Mouse (Mus musculus) hindbrain, embryonic 16.5 days (tissue): Measurements from ENCODE around the gene Tubb3. TPM values are rescaled to one million over a fixed set of nuclear protein-coding genes. Genes with fewer than 3 reads are reported as not detected.
"Not testable (repeated sequence)": the region's sequence is repeated elsewhere in the genome, so short reads cannot be mapped to it uniquely, and the experiment has no call there.

Experiments used
- ATAC-seq: fragments of 200-750 bp; cut with Nextera tagmentation; 2 replicates; pipeline ENCODE4 v1.8.0; 2017; ENCODE audit warnings: moderate TSS enrichment, moderate library complexity
- H3K27ac ChIP-seq: fragments of 300-500 bp; sonication (generic); 2 replicates; pipeline ENCODE4 v1.5.1; 2014; ENCODE audit warnings: low read depth, mild to moderate bottlenecking, control low read depth, low read length, moderate library complexity
- H3K27me3 ChIP-seq: fragments of 300-500 bp; sonication (generic); replicated peaks from 2 replicates; pipeline ENCODE4 v1.6.1; 2014; ENCODE audit warnings: low read length; ENCODE audit not compliant: control insufficient read depth, insufficient read depth
- H3K36me3 ChIP-seq: fragments of 300-500 bp; sonication (generic); 2 replicates; pipeline ENCODE4 v1.6.1; 2014; ENCODE audit warnings: mild to moderate bottlenecking, low read length, moderate library complexity, mixed read lengths; ENCODE audit not compliant: control insufficient read depth, insufficient read depth
- H3K4me1 ChIP-seq: fragments of 300-500 bp; sonication (generic); 2 replicates; pipeline ENCODE4 v1.6.1; 2014; ENCODE audit warnings: low read depth, low read length; ENCODE audit not compliant: control insufficient read depth, insufficient read depth
- H3K4me2 ChIP-seq: fragments of 300-500 bp; sonication (generic); 2 replicates; pipeline ENCODE4 v1.6.1; 2014; ENCODE audit warnings: mild to moderate bottlenecking, low read length, control low read depth, moderate library complexity
- H3K4me3 ChIP-seq: fragments of 300-500 bp; sonication (generic); 2 replicates; pipeline ENCODE4 v1.5.1; 2014; ENCODE audit warnings: mild to moderate bottlenecking, low read length, control low read depth, moderate library complexity
- H3K9ac ChIP-seq: fragments of 300-500 bp; sonication (generic); 2 replicates; pipeline ENCODE4 v1.6.1; 2014; ENCODE audit warnings: low read depth, mild to moderate bottlenecking, control low read depth, low read length, moderate library complexity
- H3K9me3 ChIP-seq: fragments of 300-500 bp; sonication (generic); 2 replicates; pipeline ENCODE4 v1.6.1; 2014; ENCODE audit warnings: mild to moderate bottlenecking, low read length, moderate library complexity; ENCODE audit not compliant: control insufficient read depth
- whole genome bisulfite sequencing: fragments of 180-500 bp; shearing (Covaris S2); extraction: QIAGEN DNeasy Blood & Tissue Kit; methylation state at CpG from one replicate; pipeline ENCODE4 v1.1.7; 2014; 5-methylcytosine and 5-hydroxymethylcytosine counted together
- polyA plus RNA-seq: library from polyadenylated mRNA; unstranded; fragments of >200 nt; fragmentation: Nextera tagmentation; extraction: Ambion mirVana; gene quantifications from 2 replicates; pipeline ENCODE4 v1.2.1, GENCODE M21; 2015

Tubb3 gene
- polyA plus RNA-seq, 1 experiment from 2014 or later, result 1,947 TPM

DNA sequence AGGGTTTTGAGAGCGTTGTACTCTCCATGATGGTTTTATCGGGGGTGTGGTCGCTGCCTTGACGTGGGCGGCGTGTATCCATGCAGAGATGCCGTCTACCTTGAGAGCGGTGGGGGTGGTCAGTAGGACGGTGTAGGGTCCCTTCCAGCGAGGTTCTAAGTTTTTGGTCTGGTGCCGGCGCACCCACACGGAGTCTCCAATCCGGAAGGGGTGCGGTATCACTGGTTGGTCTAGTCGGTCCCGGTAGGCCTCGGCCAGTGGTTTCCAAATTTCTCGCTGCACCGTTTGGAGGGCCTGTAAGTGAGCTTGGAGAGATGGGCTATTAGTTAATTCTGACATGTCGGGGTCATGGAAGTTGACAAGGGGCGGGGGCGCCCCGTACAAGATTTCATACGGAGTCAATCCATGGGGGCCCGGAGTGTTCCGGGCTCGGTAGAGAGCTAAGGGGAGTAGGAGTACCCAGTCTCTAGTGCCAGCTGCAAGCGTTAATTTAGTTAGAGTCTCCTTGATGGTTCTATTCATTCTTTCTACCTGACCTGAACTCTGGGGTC, 17.2 kb downstream of the Tubb3 start:
- Histone ChIP-seq H3K9ac (no peak overlapping the region), H3K36me3 (no peaks in the 10 kb centered on the region), H3K4me3 (no peak overlapping the region), H3K27ac (no peak overlapping the region), H3K27me3 (no peaks in the 10 kb centered on the region), H3K4me2 (no peak overlapping the region), H3K9me3 (peaks cover 41% of the 10 kb centered on the region), H3K4me1 (no peaks in the 10 kb centered on the region)
- WGBS, result 99% methylated on average over 29 of the region's 29 CpGs
- no peak for ATAC-seq

DNA sequence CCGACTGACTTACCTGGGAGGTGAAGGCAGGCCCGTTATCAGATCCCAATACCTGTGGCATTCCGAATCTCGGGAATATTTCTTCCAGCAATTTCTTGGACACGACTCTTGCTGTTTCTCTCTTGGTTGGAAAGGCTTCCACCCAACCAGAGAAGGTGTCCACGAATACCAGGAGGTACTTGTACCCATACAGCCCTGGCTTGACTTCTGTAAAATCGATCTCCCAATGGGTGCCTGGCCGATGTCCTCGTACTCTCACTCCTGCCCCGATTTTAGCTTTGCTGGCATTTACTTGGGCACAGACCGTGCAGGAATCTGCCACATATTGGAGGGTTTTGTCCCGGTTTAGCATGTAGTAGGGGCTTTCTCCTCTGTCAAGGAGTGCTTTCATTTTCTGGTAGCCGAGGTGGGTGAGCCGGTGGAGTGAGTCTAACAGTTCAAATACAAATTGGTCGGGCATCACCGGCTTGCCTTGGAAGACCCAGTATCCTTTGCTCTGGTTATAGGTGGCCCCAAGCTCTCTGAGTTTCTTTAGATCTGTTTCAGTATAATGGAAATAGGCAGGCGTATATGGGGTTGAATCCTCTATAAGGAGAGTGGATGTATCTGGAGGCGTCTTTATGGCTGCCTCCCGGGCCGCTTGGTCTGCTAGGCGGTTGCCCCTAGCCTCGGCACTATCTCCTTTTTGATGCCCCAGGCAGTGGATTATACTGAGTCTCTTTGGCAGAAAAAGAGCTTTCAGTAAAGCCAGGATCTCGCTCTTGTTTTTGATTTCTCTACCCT, 17.9 kb downstream of the Tubb3 start:
- no peak for ATAC-seq
- no peak overlapping the region for H3K4me3 ChIP-seq
- no peak overlapping the region for H3K4me2 ChIP-seq
- WGBS, result 97% methylated on average over 23 of the region's 23 CpGs
- H3K9ac ChIP-seq, result no peak overlapping the region
- H3K27me3 ChIP-seq, result no peaks in the 10 kb centered on the region
- H3K9me3 ChIP-seq, result peaks cover 42% of the 10 kb centered on the region
- H3K4me1 ChIP-seq, result no peaks in the 10 kb centered on the region
- H3K36me3 ChIP-seq, result no peaks in the 10 kb centered on the region
- no peak overlapping the region for H3K27ac ChIP-seq

DNA sequence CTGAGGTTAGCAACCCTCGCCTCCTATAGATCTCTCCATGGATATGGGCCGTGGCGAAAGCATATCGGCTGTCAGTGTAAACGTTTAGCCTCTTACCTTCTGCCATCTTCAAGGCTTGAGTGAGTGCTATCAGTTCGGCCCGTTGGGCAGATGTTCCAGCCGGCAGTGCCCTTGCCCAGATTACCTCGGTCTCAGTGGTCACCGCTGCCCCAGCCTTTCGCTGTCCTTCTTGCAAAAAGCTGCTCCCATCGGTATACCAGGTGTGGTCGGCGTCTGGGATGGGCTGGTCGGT, 18.4 kb downstream of the Tubb3 start:
- H3K9ac ChIP-seq, H3K36me3 ChIP-seq, H3K4me3 ChIP-seq, H3K4me2 ChIP-seq, H3K27ac ChIP-seq, H3K4me1 ChIP-seq, ATAC-seq, H3K27me3 ChIP-seq: not testable (repeated sequence)
- 97% methylated on average over 15 of the region's 15 CpGs for WGBS
- peaks cover 42% of the 10 kb centered on the region for H3K9me3 ChIP-seq

DNA sequence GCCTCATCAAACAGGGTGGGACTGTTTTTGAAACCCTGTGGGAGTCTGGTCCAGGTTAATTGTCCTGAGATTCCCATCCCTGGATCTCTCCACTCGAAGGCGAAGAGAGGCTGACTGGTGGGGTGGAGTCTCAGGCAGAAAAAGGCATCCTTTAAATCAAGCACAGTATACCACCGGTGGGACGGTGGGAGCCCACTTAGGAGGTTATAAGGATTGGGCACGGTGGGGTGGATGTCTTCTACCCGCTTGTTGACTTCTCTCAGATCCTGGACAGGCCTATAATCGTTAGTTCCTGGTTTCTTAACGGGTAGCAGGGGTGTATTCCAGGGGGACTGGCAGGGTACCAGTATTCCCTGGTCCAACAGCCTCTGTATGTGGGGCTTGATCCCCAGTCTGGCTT, 19.7 kb downstream of the Tubb3 start:
- not testable (repeated sequence) for H3K27ac ChIP-seq, ATAC-seq, H3K4me2 ChIP-seq, H3K27me3 ChIP-seq, H3K4me1 ChIP-seq, H3K4me3 ChIP-seq, H3K36me3 ChIP-seq, H3K9ac ChIP-seq
- WGBS, result 96% methylated on average over 5 of the region's 8 CpGs
- peaks cover 42% of the 10 kb centered on the region for H3K9me3 ChIP-seq

DNA sequence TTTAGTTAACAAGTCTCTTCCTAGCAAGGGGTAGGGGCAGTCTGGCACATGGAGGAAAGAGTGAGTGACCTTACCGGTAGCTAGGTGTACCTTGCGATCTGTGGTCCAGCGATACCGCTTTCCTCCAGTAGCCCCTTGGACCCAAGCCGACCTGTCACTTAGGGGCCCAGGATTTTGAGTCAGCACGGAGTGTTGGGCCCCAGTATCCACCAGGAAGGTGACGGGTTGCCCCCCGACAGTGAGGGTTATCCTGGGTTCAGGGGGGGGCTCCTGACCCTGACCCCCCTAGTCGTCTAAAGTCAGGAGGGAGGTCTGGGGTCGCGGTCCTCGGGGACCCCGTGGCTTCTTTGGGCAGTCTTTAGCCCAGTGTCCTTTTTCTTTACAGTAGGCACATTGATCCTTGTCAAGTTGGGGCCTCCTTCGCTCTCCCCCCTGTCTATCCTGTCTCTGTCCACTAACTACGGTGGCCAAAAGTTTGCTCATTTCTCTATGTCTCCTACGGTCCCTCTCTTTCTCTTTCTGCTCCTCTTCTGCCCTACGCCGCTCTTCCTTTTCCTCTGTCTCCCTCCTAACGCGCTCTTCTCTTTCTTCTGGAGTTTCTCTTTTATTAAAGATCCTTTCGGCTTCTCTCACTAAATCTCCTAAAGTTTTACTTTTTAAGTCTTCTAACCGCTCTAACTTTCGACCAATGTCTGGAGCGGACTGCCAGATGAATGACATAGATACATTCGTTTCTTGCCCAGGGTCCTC, 20.6 kb downstream of the Tubb3 start:
- no peak for ATAC-seq
- H3K9ac ChIP-seq, result no peak overlapping the region
- no peaks in the 10 kb centered on the region for H3K36me3 ChIP-seq
- 96% methylated on average over 25 of the region's 25 CpGs for WGBS
- H3K4me1 ChIP-seq, result no peaks in the 10 kb centered on the region
- H3K9me3 ChIP-seq, result peaks cover 42% of the 10 kb centered on the region
- H3K27ac ChIP-seq, result no peak overlapping the region
- no peak overlapping the region for H3K4me2 ChIP-seq
- no peaks in the 10 kb centered on the region for H3K27me3 ChIP-seq
- H3K4me3 ChIP-seq, result no peak overlapping the region

DNA sequence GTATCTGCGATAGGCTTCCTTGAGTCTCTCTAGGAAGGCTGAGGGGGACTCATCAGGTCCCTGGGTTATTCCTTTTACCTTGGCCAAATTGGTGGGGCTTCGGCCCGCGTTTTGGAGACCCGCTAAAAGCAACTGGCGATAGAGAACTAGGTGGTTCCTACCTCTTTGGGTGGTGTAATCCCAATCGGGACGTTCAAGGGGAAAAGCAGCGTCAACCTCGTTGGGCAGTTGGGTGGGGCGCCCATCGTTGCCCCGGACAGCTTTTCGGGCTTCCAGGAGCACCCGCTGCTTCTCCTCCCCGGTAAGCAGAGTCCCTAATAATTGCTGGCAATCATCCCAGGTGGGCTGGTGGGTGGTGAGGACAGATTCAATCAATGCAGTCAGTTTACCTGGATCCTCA, 21.2 kb downstream of the Tubb3 start:
- peaks cover 37% of the 10 kb centered on the region for H3K9me3 ChIP-seq
- H3K4me3 ChIP-seq, result no peak overlapping the region

DNA sequence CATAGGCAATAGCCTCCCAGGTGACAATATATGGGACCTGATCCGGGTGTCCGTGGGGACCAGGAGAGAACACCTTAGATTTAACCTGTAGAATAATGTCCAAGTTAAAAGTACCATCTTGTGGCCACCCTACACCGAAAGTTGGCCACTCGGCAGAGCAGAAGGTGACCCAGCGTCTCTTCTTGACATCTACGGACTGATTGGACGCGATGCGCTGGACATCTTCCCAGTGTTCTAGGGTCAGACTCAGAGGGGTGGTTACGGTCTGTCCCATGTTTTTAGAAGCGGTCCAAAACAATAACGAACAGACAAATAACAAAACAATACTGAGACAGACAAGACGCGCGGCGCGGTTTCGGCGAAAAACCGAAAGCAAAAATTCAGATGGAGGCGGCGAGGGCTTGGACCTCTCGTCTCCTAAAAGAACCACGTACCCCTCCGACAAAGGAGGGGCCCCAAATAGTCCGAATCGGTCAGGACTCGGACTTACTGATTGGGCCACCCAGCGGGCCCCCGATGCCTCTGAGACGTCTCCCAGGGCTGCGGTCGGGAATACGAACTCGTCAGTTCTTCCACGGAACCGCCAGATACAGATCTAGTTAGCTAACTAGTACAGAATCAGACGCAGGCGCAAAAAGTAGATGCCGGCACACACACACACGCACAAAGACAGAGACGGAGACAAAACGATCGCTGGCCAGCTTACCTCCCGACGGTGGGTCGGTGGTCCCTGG, 22.2 kb downstream of the Tubb3 start:
- not testable (repeated sequence) for H3K4me2 ChIP-seq, H3K27ac ChIP-seq, H3K36me3 ChIP-seq, H3K9ac ChIP-seq, H3K4me3 ChIP-seq, H3K4me1 ChIP-seq, ATAC-seq, H3K27me3 ChIP-seq
- 96% methylated on average over 41 of the region's 47 CpGs for WGBS
- peaks cover 26% of the 10 kb centered on the region for H3K9me3 ChIP-seq

More for the DNA sequence above, 21.2 kb downstream of the Tubb3 start:
- ATAC-seq, result no peak
- Histone ChIP-seq H3K27ac (no peak overlapping the region), H3K4me1 (no peaks in the 10 kb centered on the region), H3K36me3 (no peaks in the 10 kb centered on the region), H3K4me2 (no peak overlapping the region), H3K9ac (no peak overlapping the region), H3K27me3 (no peaks in the 10 kb centered on the region)
- 95% methylated on average over 16 of the region's 16 CpGs for WGBS

DNA sequence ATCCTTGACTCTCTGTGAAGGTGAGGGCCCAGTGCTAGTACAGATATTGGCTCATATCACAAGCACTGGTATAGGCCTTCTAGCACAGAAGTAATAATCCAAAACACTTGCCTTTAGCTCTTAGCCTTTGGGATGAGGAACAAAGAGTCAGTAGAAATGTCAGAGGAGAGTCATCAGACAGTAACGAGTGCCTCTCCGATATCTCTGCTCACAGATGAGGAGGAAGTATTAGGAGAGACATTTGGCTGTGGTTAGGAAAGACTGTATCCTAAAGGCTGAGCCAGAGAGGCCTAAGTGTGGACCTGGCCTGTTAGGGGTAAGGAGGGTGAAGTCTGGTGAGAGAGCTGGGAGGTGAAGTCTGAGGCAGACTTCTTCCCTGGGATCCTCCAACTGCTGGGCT, 30.6 kb downstream of the Tubb3 start:
- Histone ChIP-seq H3K27me3 (no peaks in the 10 kb centered on the region), H3K4me3 (no peak overlapping the region), H3K36me3 (no peaks in the 10 kb centered on the region), H3K4me2 (no peak overlapping the region), H3K4me1 (peaks cover 11% of the 10 kb centered on the region), H3K9me3 (no peaks in the 10 kb centered on the region), H3K27ac (no peak overlapping the region), H3K9ac (no peak overlapping the region)
- no peak for ATAC-seq
- WGBS, result 93% methylated on average over 2 of the region's 2 CpGs

DNA sequence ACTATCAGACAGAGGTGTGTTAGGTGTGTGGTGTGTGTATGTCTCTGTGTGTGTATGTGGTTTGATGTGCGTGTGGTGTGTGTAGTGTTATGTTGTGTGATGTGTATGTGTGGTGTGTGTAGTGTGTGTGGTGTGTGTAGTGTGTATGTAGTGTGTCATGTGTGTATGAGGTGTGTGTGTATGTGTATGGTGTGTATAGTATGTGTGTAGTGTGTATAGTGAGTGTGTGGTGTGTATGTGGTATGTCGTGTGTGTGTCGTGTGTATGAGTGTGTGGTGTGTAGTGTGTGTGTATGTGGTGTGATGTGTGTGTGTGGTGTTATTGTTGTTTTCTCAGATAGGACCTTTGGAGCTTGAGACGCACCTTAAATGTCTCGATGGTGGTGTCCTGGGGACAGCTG, 31.1 kb downstream of the Tubb3 start:
- Histone ChIP-seq H3K27me3 (no peaks in the 10 kb centered on the region), H3K36me3 (no peaks in the 10 kb centered on the region), H3K9me3 (no peaks in the 10 kb centered on the region), H3K4me1 (peaks cover 11% of the 10 kb centered on the region), H3K27ac (no peak overlapping the region), H3K4me2 (peak overlapping the region; percentile 77), H3K9ac (no peak overlapping the region), H3K4me3 (peak overlapping the region; percentile 71; the same call in 1 of the 2 replicates)
- 88% methylated on average over 5 of the region's 5 CpGs for WGBS
- peak; percentile 11; the same call in 1 of the 2 replicates for ATAC-seq
